Comparison of ENCODE assay signal across 25 mouse cellular contexts in genomic region chr3:113539692-113540091, GRCm38 (mm10). TPM values are rescaled to one million over a fixed set of nuclear protein-coding genes. Genes with fewer than 3 reads are reported as not detected.
"Had no signal": no experiment of that assay in that cellular context is flagged by ENCODE, and none has a peak within 500 bp of the region (broad histone marks: within the 10 kb centered on the region; RNA-seq: fewer than 3 reads in every experiment).

No protein-coding gene starts in this region.

- H3K27me3 ChIP-seq: lung, embryonic 15.5 days; midbrain, embryonic 12.5 days; neural tube, embryonic 13.5 days; neural tube, embryonic 15.5 days had no signal

- ATAC-seq: lung, postnatal 0 days; midbrain, embryonic 16.5 days had no signal

- H3K4me2 ChIP-seq: lung, embryonic 15.5 days; midbrain, embryonic 12.5 days; neural tube, embryonic 13.5 days; neural tube, embryonic 15.5 days had no signal

- H3K4me3 ChIP-seq: lung, embryonic 15.5 days; midbrain, embryonic 10.5 days; midbrain, embryonic 12.5 days; myocyte; neural tube, embryonic 13.5 days; neural tube, embryonic 15.5 days had no signal

- H3K27ac ChIP-seq: liver, embryonic 14.5 days; lung, embryonic 15.5 days; midbrain, embryonic 10.5 days; midbrain, embryonic 12.5 days; neural tube, embryonic 13.5 days; neural tube, embryonic 15.5 days had no signal

- H3K4me1 ChIP-seq: lung, embryonic 15.5 days; midbrain, embryonic 10.5 days; midbrain, embryonic 12.5 days; neural tube, embryonic 13.5 days; neural tube, embryonic 15.5 days had no signal

- H3K36me3 ChIP-seq: lung, embryonic 15.5 days; midbrain, embryonic 10.5 days; midbrain, embryonic 12.5 days; neural tube, embryonic 13.5 days; neural tube, embryonic 15.5 days had no signal

- H3K9me3 ChIP-seq: lung, embryonic 15.5 days; midbrain, embryonic 10.5 days; midbrain, embryonic 12.5 days; neural tube, embryonic 13.5 days; neural tube, embryonic 15.5 days had no signal

- H3K9ac ChIP-seq: liver, embryonic 14.5 days; lung, embryonic 15.5 days; midbrain, embryonic 12.5 days; neural tube, embryonic 13.5 days; neural tube, embryonic 15.5 days had no signal

- DNase-seq: lung, adult 18-20 months; lung, postnatal 14 days; lung, postnatal 4 days; midbrain, embryonic 14.5 days; retina, postnatal 1 day; right cerebral cortex, adult 18-20 months; right cerebral cortex, postnatal 25 days; right cerebral cortex, postnatal 4 days; thymus, adult 2 months; thymus, postnatal 25 days; thymus, postnatal 4 days had no signal

RNA-seq across cellular contexts. Expression of gene Amy2a1, which starts 7.5 kb away (rescaled TPM):
- total RNA-seq: megakaryocyte, adult 5-6 weeks; megakaryocyte-erythroid progenitor cell, adult 5-6 weeks had no signal
- polyA plus RNA-seq: lung, postnatal 0 days; midbrain, embryonic 10.5 days; midbrain, embryonic 12.5 days; midbrain, embryonic 14.5 days; myocyte; neural tube, embryonic 11.5 days; neural tube, embryonic 13.5 days; neural tube, embryonic 15.5 days; testis, adult 2 months; thymus, adult 2 months; urinary bladder, adult 2 months had no signal
